Mouse (Mus musculus) forebrain, embryonic 11.5 days (tissue): ENCODE measurements at regions not wholly inside any gene's neighbourhood (a gene's known extent, or its start where the extent isn't known, plus 50 kb on each side); places are given as distances from the start of the nearest gene placed in this dataset.

Experiments used
- ATAC-seq: fragments of 200-750 bp; cut with Nextera tagmentation; replicated peaks from 2 replicates; pipeline ENCODE4 v1.8.0; 2017; ENCODE audit warnings: moderate TSS enrichment; ENCODE audit not compliant: low FRiP score
- DNase-seq: peaks from one replicate; pipeline ENCODE4 v3.0.0-alpha.2; 2017; ENCODE audit warnings: low spot score
- H3K27ac ChIP-seq: fragments of 300-500 bp; sonication (generic); 2 replicates; pipeline ENCODE4 v1.5.1; 2014; ENCODE audit warnings: low read depth, low read length
- H3K27me3 ChIP-seq: fragments of 300-500 bp; sonication (generic); 2 replicates; pipeline ENCODE4 v1.6.1; 2014; ENCODE audit warnings: mild to moderate bottlenecking, low read length, mixed read lengths; ENCODE audit not compliant: control insufficient read depth, insufficient read depth
- H3K36me3 ChIP-seq: fragments of 300-500 bp; sonication (generic); 2 replicates; pipeline ENCODE4 v1.6.1; 2014; ENCODE audit warnings: mild to moderate bottlenecking, low read length, moderate library complexity, mixed read lengths; ENCODE audit not compliant: control insufficient read depth, insufficient read depth
- H3K4me1 ChIP-seq: fragments of 300-500 bp; sonication (generic); replicated peaks from 2 replicates; pipeline ENCODE4 v1.6.1; 2014; ENCODE audit warnings: low read length, mixed read lengths; ENCODE audit not compliant: control insufficient read depth, insufficient read depth
- H3K4me2 ChIP-seq: fragments of 300-500 bp; sonication (generic); 2 replicates; pipeline ENCODE4 v1.6.1; 2014; ENCODE audit warnings: low read depth, mild to moderate bottlenecking, low read length, moderate library complexity, mixed read lengths; ENCODE audit not compliant: severe bottlenecking
- H3K4me3 ChIP-seq: fragments of 300-500 bp; sonication (generic); 2 replicates; pipeline ENCODE4 v1.5.1; 2014; ENCODE audit warnings: low read depth, low read length
- H3K9ac ChIP-seq: fragments of 300-500 bp; sonication (generic); 2 replicates; pipeline ENCODE4 v1.6.1; 2014; ENCODE audit warnings: low read length
- H3K9me3 ChIP-seq: fragments of 300-500 bp; sonication (generic); 2 replicates; pipeline ENCODE4 v1.6.1; 2016; ENCODE audit warnings: low read length, mixed read lengths; ENCODE audit not compliant: control insufficient read depth
- WGBS: fragments of 180-500 bp; shearing (Covaris S2); extraction: QIAGEN DNeasy Blood & Tissue Kit; methylation state at CpG from one replicate; pipeline ENCODE4 v1.1.7; 2014; 5-methylcytosine and 5-hydroxymethylcytosine counted together

DNA sequence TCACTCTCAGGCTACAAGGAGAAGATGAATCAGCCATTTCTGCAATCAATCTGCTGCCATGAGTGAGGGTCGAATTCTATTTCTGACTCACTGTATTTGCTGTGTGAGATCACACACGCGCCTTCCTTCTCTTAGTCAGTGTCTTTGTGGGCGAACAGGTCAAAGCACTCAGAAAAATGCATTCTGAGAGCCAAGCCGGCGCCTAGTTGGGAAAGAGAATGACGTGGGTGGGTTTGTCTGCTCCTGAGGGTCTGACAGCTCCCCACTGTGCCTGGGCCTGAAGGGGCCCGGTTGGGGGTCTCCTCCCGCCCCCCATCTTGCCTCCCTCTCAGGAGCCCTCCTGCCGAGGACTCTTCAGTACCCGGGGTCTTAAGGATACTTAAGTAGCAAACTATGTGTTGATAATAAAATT lies 143.3 kb upstream of the Mvb12b start:
- H3K27ac ChIP-seq = no peak overlapping the region
- no peak for ATAC-seq
- H3K4me2 ChIP-seq = no peak overlapping the region
- peak; percentile 50 for DNase-seq
- H3K36me3 ChIP-seq = no peaks in the 10 kb centered on the region
- H3K27me3 ChIP-seq = no peaks in the 10 kb centered on the region
- 20% methylated on average over 11 of the region's 11 CpGs for WGBS
- no peaks in the 10 kb centered on the region for H3K9me3 ChIP-seq
- no peak overlapping the region for H3K9ac ChIP-seq
- H3K4me1 ChIP-seq = peaks cover 13% of the 10 kb centered on the region; the same call in 1 of the 2 replicates
- H3K4me3 ChIP-seq = no peak overlapping the region

DNA sequence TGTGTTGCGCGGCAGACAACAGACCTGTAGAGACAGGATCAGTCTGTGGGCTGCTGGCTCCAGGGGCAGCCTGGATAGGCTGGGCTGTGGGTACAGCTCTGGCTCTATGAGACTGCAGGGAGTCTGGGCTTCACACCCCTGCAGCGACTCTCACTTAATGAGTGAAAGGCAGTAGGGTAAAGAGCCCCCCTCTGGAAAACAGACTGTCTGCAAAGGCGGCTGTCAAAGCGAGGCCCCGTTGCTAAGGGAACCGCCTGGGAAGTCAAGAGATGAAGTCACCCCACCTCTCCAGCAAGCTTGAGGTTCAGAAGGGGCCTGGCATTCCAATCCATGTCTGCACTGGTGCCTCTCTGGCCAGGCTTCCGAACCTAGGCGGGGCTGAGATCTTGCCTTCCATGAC lies 139.7 kb upstream of the Mvb12b start:
- no peak overlapping the region for H3K9ac ChIP-seq
- no peaks in the 10 kb centered on the region for H3K27me3 ChIP-seq
- H3K4me2 ChIP-seq = no peak overlapping the region
- no peak overlapping the region for H3K4me3 ChIP-seq
- no peak overlapping the region for H3K27ac ChIP-seq
- no peaks in the 10 kb centered on the region for H3K9me3 ChIP-seq
- peaks cover 13% of the 10 kb centered on the region; the same call in 1 of the 2 replicates for H3K4me1 ChIP-seq
- DNase-seq (peak; percentile 60), ATAC-seq (0 out of 2 replicates have a peak, but pooled peaks have one; percentile 44)
- 42% methylated on average over 9 of the region's 9 CpGs for WGBS
- H3K36me3 ChIP-seq = no peaks in the 10 kb centered on the region

GRCm38 (mm10) chr2:34026566-34027360 lies 139.0 kb upstream of the Mvb12b start:
- Histone ChIP-seq H3K4me2 (no peak overlapping the region), H3K9me3 (no peaks in the 10 kb centered on the region; the same call in 1 of the 2 replicates), H3K9ac (no peak overlapping the region), H3K27me3 (no peaks in the 10 kb centered on the region), H3K36me3 (no peaks in the 10 kb centered on the region), H3K4me3 (no peak overlapping the region), H3K4me1 (peaks cover 13% of the 10 kb centered on the region; the same call in 1 of the 2 replicates), H3K27ac (no peak overlapping the region)
- 81% methylated on average over 16 of the region's 16 CpGs for WGBS
- DNase-seq (no peak), ATAC-seq (no peak)

GRCm38 (mm10) chr2:34025715-34026360 lies 138.1 kb upstream of the Mvb12b start:
- peaks cover 4% of the 10 kb centered on the region; the same call in 1 of the 2 replicates for H3K9me3 ChIP-seq
- no peak overlapping the region for H3K27ac ChIP-seq
- DNase-seq = peak; percentile 64
- H3K36me3 ChIP-seq = no peaks in the 10 kb centered on the region
- WGBS = 67% methylated on average over 10 of the region's 10 CpGs
- H3K9ac ChIP-seq = no peak overlapping the region
- peaks cover 10% of the 10 kb centered on the region; the same call in 1 of the 2 replicates for H3K4me1 ChIP-seq
- no peaks in the 10 kb centered on the region for H3K27me3 ChIP-seq
- no peak overlapping the region for H3K4me3 ChIP-seq
- no peak for ATAC-seq
- H3K4me2 ChIP-seq = no peak overlapping the region

- H3K36me3 ChIP-seq = no peaks in the 10 kb centered on the region
- H3K4me3 ChIP-seq = no peak overlapping the region
- WGBS = 56% methylated on average over 5 of the region's 5 CpGs
- no peak for ATAC-seq
- no peak for DNase-seq
- H3K27ac ChIP-seq = 0 out of 2 replicates have a peak overlapping the region, but pooled peaks have one; percentile 1
- H3K9ac ChIP-seq = no peak overlapping the region
- peaks cover 4% of the 10 kb centered on the region for H3K4me1 ChIP-seq
- no peak overlapping the region for H3K4me2 ChIP-seq
- no peaks in the 10 kb centered on the region for H3K27me3 ChIP-seq
- H3K9me3 ChIP-seq = peaks cover 4% of the 10 kb centered on the region; the same call in 1 of the 2 replicates
Observed at GRCm38 (mm10) chr2:34017142-34017453, 129.4 kb upstream of the Mvb12b start.

DNA sequence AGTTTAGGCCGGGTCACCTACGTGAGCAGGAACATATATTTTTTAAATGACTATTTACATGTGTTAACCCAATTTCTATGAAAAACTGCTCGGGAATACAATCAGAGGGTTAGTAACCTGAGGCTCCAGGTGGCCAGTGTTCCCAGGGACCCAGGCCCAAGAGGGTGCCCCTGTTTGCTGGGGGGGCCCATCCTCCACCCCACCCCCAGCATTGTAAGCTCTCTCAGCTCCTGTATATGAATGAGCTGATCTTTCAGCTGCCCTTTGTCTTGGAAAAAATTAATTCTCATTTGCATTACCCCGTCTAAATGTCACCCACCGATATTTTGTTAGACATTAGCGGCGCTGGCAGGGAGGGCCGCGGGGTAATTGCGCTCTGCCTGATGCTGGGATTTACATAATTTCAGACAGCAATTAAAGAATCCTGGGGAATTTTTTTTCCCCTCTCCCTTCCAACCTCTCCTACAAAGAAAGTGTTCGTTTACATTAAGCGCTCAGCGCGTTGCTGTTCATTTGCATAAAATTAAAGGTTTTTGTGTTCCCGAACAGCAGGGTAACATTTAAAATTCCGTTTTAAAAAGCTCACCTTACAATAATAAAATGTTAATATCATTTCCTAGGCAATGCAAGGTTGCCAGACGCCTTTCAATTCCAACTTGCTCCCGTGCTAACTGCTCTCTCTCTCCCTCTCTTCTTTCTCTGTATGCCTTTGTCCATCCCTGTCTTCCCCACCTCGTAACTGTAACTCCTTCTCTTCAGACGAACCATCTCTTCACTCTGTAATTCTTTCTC lies 128.8 kb upstream of the Mvb12b start:
- H3K4me2 ChIP-seq = no peak overlapping the region
- H3K27me3 ChIP-seq = no peaks in the 10 kb centered on the region
- no peak for DNase-seq
- peaks cover 4% of the 10 kb centered on the region; the same call in 1 of the 2 replicates for H3K9me3 ChIP-seq
- 0 out of 2 replicates have a peak overlapping the region, but pooled peaks have one; percentile 43 for H3K27ac ChIP-seq
- H3K36me3 ChIP-seq = no peaks in the 10 kb centered on the region
- peak; percentile 53 for ATAC-seq
- H3K4me1 ChIP-seq = peaks cover 4% of the 10 kb centered on the region
- H3K4me3 ChIP-seq = no peak overlapping the region
- 20% methylated on average over 20 of the region's 20 CpGs for WGBS
- H3K9ac ChIP-seq = no peak overlapping the region

- no peak overlapping the region for H3K27ac ChIP-seq
- H3K27me3 ChIP-seq = no peaks in the 10 kb centered on the region
- 79% methylated on average over 7 of the region's 7 CpGs for WGBS
Observed at GRCm38 (mm10) chr2:34015640-34015995, 127.9 kb upstream of the Mvb12b start.

DNA sequence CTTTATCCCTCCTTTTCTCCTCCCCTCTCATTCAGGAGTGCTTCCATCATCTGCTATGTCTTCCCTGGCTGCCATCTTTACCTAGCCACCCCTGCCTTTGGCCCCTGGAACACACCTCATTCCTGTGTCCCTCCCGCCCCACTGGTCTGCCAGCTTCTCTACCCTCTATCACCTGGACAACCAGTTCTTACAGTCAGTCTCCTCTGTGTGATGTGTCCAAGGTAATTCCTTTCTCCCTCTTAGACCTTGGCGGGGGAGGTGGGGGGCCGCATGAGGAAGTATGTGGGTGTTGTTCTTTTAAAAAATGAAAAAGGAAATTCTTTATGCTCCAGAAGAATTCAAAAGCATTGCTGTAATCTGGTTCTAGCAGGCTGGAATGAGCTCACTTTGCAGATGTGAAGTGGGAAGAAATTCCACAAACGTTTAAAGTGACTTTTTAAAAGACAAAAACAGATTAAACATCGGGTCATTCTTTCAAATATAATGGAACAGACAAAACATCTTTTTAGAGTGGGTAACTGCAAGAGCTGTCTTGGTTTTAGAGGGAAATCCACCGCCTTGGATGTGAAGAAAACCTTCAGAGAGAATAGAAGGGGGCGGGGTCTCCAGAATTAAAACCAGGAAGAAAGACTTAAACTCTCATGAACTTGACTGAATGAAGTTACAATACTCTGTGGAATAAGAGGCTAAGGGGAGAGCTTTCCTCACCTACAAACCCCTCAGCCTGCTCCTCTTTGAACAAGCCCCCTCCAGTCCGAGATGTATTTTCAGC lies 127.3 kb upstream of the Mvb12b start:
- Histone ChIP-seq H3K36me3 (no peaks in the 10 kb centered on the region), H3K4me3 (no peak overlapping the region), H3K27ac (no peak overlapping the region), H3K4me2 (no peak overlapping the region), H3K4me1 (peaks cover 4% of the 10 kb centered on the region), H3K27me3 (no peaks in the 10 kb centered on the region), H3K9me3 (no peaks in the 10 kb centered on the region), H3K9ac (no peak overlapping the region)
- DNase-seq (no peak), ATAC-seq (0 out of 2 replicates have a peak, but pooled peaks have one; percentile 24)
- 48% methylated on average over 8 of the region's 8 CpGs for WGBS

More at GRCm38 (mm10) chr2:34015640-34015995, 127.9 kb upstream of the Mvb12b start:
- Histone ChIP-seq H3K4me3 (no peak overlapping the region), H3K36me3 (no peaks in the 10 kb centered on the region), H3K9me3 (no peaks in the 10 kb centered on the region), H3K9ac (no peak overlapping the region), H3K4me1 (peaks cover 4% of the 10 kb centered on the region), H3K4me2 (no peak overlapping the region)
- no peak for DNase-seq
- no peak for ATAC-seq
